Mouse (Mus musculus): ENCODE data around the gene Shroom2.
"Not testable (repeated sequence)": the region's sequence is repeated elsewhere in the genome, so short reads cannot be mapped to it uniquely, and the experiment has no call there.

The Shroom2 gene

DNA sequence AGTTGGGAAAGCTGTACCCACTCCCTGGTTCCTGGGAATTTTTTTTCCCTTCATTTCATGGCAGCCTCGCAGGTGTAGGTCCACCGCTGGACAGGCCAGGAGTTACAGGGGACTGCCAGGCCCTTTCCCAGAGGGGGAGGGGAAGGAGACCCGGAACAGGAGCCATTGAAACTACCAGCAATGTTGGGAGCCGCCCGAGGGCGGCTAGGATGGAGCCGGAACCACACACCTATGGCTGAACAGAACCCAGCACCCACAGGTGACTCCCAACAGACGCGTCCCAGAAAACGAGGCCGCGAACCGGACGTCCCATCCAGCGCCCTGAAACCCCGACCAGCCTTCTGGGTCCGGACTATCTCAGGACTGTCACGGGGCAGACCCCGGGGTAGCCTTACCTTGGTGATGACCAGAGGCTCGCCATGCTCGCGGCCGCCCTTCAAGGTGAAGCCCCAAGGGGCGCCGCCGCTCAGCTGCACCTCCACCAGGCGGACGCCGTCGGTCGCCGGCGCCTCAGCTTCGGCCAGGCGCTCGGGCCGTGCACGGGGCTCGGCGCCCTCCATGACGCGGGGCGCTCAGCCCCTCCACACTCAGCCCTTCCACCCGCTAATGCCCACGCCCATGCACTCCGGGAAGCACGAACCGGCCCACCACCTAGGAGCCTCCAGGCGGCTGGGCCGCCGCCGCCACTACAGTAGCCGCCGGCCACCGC lies at the start of gene Shroom2:
Gene Shroom2 (minus strand): TSS at position 575 of the 709 bp plus-strand sequence.
- DNase-seq (ENCODE audit: low spot score): no peak

DNA sequence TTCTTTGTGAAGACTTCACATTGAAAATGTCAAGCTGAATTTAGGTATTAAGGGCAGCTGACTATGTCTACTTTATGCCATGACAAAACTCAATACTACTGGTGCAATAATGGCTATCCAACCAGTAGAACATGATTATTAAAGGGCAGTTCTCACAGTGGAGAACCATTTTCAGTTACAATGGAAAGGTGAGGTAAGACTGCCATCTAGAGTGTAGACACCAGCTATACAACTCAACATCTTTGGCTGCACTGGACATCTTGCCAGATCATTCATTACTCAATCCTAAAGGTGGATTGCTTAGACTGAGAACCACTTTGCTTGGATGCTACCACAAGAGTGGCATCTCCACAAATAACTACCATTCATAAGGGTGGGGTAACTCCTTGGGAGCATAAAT lies 49.7 kb upstream of the Shroom2 start:
- peak; percentile 17 for DNase-seq (ENCODE audit: low spot score)

DNA sequence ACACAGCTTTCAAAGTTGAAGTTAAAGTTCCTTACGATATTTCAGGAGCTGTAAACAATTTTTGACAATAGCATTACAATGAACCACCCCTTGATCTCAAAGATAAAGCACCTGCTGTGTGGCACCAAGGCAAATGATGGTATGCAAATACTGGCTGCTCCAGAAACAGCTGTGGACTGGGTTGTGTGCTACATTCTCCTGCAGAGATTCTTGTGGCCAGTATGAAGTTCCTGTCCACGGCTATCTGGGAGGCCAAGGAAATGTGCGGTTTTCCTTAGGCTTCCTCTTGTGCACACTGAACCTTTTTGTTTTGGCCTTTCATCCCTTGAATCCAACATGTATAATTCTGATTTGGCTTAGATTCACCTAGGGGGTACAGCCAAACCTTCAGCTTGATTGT lies 44.1 kb upstream of the Shroom2 start:
- no peak for DNase-seq (ENCODE audit: low spot score)

DNA sequence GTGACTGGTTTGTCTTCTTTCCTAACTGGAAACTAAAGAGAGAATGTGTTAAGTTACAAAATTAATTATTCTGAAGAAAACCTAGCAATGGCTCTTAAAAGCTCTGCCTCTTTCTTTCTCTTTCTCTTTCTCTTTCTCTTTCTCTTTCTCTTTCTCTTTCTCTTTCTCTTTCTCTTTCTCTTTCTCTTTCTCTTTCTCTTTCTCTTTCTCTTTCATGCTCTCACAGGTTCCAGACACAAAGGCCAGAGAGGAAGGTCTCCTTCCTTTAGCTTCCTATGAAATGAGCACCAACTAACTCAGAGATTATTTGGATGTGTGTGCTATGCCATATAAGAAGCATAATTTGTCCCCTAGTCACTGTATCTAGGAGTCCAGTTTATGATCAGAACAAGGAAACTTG lies 36.1 kb upstream of the Shroom2 start:
- DNase-seq (ENCODE audit: low spot score): no peak

DNA sequence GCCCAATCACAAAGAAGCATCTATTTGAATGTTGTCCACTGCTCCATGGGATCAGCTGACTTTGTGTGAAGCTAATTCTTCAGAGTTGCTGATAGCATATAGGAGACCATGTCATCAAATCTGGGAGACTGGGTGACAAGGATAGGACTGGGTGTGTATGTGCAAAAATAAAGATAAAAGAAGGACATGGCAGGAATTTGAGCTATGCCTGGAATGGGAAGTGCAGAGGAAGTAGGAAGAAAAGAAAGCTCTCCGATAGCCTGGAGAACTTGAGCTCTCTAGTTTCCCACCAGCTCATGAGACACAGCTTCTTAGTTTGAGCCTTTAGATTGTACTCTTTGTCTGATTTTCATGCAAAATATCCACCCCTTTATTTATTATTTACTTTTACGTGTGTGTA lies 19.3 kb upstream of the Shroom2 start:
- DNase-seq (ENCODE audit: low spot score): no peak

DNA sequence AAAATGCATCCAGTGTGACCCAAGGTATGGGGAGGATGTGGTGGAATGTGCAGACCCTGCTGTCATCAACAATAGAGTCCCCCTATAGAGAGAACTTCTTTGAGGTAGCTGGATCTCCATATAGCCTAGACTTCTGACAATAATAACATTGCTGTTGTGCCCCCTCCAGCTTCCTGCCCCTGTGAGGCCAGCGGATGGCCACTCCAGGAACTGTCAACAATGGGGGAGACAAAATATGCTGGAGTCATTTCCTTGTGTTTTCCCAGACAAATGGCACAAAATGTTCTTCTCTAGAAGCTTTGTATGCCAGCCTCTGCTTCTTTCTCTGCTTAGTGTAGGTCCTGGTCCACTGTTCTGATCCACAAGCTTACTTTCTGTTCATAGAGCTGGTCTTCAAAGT lies 18.9 kb upstream of the Shroom2 start:
- no peak for DNase-seq (ENCODE audit: low spot score)

DNA sequence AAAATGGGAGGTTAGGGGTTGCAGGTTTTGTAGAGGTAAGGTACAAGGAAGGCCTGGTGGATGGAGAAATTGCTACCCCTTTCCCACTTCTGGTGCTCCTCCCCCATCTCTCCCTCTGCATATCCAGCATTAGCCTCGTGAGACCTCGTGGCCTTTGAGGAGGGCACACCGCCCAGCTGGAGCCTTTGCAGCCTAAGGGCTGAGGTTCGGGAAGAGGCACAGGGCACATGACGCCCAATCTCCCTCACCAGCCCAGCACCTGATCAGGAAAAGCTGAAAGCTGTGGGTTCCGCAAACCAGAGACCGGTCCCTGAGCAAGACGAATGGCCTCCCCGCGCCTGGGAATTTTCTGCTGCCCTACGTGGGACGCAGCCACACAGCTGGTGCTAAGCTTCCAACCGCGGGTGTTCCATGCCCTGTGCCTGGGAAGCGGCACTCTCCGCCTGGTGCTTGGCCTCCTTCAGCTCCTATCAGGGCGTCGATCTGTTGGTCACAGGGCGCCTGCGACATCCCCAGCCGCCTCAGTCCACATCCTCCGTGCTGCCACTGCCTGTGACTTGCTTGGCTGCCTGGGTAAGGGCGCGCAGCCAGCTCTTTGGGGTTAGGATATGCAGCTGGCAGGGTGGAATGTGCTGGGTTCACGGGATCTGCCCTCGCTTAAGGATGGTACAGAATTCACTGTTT lies 12.6 kb upstream of the Shroom2 start, which contains the start of gene Gpr143:
Gene Gpr143 (plus strand): TSS at position 202 of the 684 bp plus-strand sequence.
- no peak for DNase-seq (ENCODE audit: low spot score)

DNA sequence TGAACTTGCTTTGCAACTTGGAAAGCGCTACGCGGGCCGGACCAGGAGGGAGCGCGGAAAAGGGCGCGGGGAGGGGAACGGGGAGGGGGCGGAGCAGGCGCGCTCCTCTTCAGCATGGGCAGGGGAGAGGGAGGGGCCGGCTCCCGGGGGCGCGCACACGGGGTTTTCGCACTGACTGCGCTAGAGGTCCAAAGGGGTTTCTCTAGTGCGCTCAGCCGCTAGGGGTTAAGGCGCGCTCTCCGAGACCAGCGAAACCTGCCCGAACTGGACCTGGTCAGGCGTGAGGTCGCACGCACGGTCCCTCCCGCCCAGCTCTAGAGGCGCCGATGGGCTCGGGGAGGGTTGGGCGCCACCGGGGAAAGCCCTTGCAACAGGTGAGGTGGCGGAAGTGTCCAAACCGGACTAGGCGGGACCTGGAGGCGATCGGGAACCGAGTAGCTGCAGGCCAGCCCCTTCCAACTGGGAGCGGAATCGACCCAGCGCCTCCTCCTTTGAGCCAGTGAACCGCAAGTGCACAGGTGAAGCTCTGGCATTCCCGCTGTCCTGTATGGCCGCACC lies 414 bp upstream of the Shroom2 start:
- DNase-seq (ENCODE audit: low spot score): no peak

DNA sequence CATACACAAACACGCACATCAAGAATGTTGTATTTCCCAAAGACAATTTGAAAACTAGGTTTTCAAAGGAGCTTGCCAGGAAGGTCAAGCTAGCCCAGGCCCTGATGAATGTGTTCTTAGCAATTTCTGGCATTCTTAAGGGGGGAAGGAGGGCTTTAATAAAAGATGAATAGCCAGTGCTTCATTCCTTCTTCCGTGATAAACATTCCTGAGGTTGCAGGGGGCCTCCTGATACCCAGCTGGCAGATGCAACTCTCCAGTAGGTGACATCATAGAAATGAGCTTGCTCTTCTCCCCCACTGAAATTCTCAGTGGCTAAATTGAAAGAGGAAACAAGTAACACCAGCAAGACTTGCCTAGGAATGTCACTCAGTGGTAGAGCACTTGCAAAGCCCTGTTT lies 5.1 kb downstream of the Shroom2 start:
- no peak for DNase-seq (ENCODE audit: low spot score)

DNA sequence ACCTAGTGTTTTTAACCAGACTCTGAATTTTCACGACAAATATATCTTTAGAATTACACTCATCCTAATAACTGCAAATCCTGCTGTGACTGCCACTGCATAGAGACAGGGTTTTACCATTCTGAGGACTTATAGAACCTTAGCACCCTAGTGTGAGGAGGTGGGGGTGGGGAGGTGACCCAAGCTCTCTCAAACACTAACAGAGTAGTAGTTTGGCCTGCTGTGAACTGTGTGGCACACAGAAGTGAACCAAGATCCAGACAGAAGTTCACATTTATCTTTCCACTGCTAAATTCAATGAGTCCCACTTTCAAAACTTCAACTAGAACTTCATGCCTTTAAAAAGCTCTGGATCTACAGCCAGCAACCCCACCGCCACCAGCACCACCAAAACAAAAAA lies 6.4 kb downstream of the Shroom2 start:
- no peak for DNase-seq (ENCODE audit: low spot score)

DNA sequence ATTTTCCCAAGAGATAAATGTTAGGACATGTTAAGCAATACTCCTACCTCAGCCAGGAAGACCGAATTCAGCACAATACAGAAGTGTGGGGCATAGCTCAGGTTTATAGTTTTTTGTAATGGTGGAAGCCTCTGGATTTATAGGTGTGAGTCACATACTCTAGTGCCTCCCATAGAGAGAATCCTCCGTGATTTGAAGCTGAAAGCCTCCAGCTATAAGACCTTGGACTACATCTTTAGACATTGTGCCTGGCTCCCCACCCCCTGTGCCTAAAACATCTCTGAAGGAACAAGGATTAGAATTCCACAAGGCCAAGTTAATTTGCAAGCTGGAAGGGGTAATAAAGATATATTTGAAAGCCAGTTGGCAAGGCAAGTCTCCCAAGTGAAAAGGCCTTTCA lies 6.8 kb downstream of the Shroom2 start:
- no peak for DNase-seq (ENCODE audit: low spot score)

DNA sequence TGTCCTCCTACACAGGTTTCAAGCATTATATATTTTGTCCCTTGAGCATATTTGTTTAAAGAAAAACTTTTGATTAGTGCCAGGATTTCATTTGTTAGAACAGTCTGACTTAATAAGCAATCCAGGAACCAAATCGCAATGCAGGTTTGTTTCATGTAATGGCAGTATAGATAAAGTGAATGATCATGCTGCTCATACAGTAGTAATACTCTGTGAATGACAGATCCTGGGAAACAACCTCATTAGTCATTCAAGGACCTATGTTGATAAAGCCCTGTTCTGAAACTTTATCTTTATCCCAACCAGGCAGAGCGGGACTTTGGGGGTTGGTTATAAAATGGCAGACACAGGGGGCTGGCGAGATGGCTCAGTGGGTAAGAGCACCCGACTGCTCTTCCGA lies 13.0 kb downstream of the Shroom2 start:
- DNase-seq (ENCODE audit: low spot score): no peak

DNA sequence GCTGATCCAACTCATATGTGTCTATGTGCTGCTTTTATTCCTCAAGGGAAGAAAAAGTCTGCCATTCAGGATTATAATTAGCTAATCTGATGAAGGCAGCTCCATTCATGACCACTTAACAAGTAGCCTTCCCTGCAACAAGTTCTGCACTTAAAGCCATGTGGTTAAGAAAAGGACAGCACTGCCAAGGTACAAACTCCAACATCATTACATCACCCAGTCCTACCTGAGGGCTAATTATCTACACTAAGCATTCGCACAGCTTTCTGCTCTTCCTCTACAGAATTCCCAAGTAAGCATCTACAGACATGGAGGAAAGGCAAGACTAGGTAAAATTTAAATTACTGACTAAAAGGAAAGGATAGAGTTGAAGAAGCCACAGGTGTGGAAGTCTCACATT lies 13.4 kb downstream of the Shroom2 start:
- no peak for DNase-seq (ENCODE audit: low spot score)

DNA sequence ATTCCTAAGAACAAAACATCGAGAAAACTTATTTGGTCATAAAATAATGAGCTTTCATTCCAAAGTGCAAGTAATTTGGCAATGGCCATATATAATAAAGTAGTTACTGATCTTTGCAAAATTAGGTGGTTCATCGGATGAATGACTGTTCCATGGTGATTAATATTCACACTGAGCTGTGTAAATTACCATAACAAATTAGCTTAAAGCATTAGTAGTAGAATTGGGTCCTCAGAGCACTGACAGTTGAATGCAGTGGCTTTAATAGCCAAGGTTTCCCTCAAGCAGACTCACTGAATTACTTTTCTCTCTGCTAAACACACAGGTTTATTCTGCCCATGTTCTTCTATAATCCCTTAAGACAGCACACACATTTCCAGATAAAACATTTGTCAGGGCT lies 23.3 kb downstream of the Shroom2 start:
- DNase-seq (ENCODE audit: low spot score): no peak

DNA sequence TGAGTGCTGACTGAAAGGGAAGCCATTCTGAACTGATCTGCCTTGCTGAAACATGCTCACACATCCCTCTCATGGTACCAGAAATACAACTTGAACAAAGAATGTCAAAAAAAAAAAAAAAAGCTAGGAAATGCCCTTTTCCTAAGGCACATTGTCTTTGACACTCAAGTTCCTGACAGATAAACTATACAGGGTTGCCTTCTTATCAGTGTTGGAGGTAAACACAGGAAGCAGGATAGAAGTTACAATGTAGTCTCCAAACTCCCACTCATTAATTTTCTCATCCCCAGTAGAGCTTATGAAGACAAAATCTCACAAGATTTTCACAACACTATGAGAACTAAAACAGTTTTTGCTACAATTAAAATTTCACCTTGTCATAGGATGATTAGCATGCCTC lies 25.6 kb downstream of the Shroom2 start:
- no peak for DNase-seq (ENCODE audit: low spot score)

DNA sequence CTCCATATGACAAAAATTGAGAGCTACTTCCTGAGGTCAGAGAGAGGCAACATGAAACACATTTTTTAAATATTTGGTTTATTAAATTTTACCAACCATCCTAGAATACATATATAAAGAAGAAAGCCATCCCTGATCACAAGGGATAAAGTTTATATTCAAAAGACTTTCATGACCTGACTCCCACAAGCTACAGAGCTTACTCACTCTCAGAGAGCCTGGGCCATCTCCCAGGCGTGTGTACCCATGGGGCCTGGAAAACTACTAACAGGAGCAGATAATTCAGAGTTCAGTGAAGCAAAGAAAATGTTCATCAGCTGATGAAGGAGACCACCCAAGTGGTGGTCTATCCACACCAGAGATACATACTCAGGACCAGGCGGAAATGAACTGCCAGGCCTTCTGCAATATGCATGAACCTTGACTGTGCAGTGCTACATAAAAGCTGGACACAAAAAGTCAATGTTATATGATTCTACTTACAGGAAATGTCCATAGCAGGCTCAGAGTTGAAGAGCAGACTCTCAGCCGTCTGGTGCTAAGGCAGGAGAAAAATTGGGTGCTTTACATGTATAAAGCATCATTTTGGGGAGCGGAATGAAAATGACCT lies 30.4 kb downstream of the Shroom2 start:
- no peak for DNase-seq (ENCODE audit: low spot score)

DNA sequence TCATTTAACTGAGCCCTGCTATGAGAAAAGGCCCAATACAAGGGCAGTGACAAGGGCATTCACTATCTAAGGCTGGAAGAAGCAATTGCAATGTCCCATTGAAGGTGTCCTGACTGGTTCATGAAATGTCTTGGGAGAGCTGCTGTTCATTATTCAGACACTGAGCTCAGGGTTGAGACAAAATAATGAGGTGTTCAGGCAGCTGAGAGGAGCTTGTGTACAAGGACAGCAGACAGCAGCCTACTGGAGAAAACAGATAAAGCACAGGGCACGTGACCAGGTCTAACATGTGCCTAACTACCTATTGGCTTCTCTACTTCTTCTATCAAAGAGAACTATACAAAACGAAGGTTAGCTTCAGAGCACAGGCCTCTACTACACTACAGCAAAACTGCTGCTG lies 31.1 kb downstream of the Shroom2 start:
- DNase-seq (ENCODE audit: low spot score): no peak

DNA sequence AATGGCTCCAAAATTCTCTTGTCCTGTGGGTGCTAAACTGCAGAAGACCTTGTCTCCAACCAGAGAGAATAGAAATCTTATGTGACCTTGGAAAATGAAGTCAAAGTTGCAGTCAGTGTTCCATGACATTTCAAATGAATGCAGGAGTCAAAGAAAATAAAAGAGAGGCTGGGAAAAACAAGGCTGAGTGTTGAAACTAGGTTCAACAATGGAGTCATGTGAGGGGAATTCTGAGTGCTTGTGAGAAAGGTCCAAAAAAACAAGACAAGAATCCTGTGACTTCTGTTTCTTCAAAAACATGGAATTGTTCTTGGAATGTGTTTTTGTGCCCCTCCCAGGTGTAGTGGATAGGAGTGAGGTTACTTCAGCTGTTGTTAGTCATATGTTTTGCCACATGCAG lies 34.0 kb downstream of the Shroom2 start:
- no peak for DNase-seq (ENCODE audit: low spot score)

DNA sequence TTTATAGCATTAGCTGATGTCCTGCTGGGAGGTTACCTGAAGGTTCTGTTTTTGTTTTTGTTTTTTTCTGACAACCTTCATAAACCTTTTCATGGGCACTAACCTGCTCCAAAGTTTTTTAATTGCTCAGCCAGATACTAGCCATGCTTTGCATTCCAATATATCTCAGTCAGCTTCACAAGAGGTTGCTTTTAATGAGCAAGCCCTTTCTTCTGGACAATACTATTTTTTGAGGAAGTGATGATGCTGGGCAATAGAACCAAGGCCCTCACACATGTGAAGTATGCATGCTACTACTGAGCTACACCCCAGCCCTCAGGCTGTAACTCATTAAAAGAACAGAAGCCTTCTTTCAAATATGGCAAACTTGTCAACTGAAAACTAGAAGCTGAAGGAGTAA lies 52.6 kb downstream of the Shroom2 start:
- DNase-seq (ENCODE audit: low spot score): no peak

DNA sequence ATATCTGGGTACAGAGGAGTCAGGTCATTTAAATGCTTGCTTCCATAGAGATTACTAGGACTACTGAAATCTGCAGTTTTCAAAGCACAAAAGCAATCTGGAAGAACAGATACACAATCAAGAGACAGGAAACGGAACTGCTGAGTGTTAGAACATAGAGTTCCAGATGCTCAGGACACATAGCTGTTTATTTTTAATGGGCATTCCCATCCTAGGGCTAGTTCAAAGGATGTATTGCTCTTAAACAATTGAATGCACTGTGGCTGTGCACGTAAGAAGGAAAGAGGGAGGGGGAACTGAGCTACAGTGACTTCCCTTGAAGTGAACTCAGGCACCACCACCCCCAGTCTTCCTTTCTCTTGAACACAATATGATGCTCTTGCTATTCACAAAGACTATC lies 58.5 kb downstream of the Shroom2 start:
- not testable (repeated sequence) for DNase-seq (ENCODE audit: low spot score)

DNA sequence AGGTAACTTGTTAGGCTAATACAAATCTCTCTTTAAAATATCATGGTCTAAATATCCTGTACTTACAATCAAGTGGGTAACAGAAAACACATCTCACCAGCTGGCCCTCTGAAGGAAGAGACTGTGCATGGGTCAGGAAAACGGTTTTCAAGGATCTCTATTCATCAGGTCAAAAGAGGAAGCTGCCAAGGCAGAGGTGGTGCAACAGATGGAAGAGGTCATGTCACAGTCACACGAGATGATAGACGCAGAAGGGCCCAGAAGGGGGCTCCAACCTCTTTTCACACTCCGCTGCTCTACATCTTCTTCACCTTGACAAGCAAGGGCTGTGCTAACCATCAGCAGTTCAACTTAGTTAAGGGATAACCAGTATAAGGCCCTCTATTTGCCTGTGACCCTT lies 60.9 kb downstream of the Shroom2 start:
- no peak for DNase-seq (ENCODE audit: low spot score)

DNA sequence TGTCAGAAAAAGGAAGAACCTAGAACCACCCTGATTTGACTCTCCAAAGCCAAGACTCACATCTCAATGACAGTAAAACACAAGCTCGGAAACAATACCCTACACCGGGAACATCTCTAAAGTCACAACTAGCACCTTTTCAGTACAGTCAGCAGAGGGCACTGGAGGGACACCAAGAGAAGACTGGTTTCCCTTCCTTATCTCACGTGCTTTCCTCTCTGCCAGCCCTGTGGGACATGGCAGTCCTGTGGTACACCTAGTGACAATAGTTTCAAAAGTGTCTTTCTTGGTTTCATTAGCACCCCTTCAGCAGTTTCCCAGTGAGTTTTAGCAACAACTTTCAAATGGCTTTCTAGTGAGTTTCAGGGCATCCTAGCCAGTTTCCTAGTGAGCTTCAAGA lies 63.9 kb downstream of the Shroom2 start:
- no peak for DNase-seq (ENCODE audit: low spot score)

DNA sequence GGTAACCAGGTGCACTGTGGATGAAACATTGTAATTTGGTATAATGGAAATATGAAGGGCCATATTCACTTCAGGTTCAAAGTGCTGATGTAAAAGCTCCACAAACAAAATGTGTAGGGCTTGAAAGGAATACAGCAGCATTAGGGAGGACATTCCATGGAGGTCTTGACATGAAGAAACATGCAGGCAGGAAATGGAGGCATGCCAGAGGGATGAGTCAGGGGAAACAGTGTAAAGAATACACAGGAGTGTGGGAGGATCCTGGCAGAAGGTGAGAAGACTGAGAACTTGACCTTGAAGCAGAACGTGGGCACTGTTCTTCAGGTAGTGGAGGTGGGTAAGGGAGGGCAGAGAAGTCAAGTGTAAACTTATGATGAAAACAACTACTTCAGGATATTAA lies 65.6 kb downstream of the Shroom2 start:
- DNase-seq (ENCODE audit: low spot score): no peak
